Mouse (Mus musculus) kidney, postnatal 4 days (tissue): ENCODE data around the gene 1700024P04Rik.
"Not testable (repeated sequence)": the region's sequence is repeated elsewhere in the genome, so short reads cannot be mapped to it uniquely, and the experiment has no call there.

Experiments
- DNase-seq, 2 experiments: peaks; one replicate each; pipeline ENCODE4 v3.0.0; 2021; ENCODE audit warnings: mixed read lengths in 2 of 2

1700024P04Rik gene

GRCm38 (mm10) chr13:98984465-98984864 lies at the start of gene 1700024P04Rik:
1700024P04Rik (minus strand) TSS chr13:98984565.
- DNase-seq: no peak

- DNase-seq: no peak
Measured at GRCm38 (mm10) chr13:99031223-99032216, 47.2 kb upstream of the 1700024P04Rik start.

GRCm38 (mm10) chr13:99030579-99031200 lies 46.3 kb upstream of the 1700024P04Rik start:
- DNase-seq: no peak

- DNase-seq: peak in 1 of 2 experiments; percentile 41
Measured at GRCm38 (mm10) chr13:99025268-99025667, 40.9 kb upstream of the 1700024P04Rik start.

GRCm38 (mm10) chr13:99022036-99022435 lies 37.7 kb upstream of the 1700024P04Rik start:
- no peak for DNase-seq

- DNase-seq: no peak
Measured at GRCm38 (mm10) chr13:99021181-99021580, 36.8 kb upstream of the 1700024P04Rik start.

- no peak for DNase-seq
Measured at GRCm38 (mm10) chr13:99019831-99020669, 35.7 kb upstream of the 1700024P04Rik start.

- peak; percentile 32 to 51 for DNase-seq
Measured at GRCm38 (mm10) chr13:99018526-99019201, 34.3 kb upstream of the 1700024P04Rik start.

GRCm38 (mm10) chr13:99016696-99017095 lies 32.3 kb upstream of the 1700024P04Rik start:
- DNase-seq: no peak

GRCm38 (mm10) chr13:99012891-99013290 lies 28.5 kb upstream of the 1700024P04Rik start:
- peak; percentile 11 to 29 for DNase-seq

GRCm38 (mm10) chr13:99008013-99008412 lies 23.6 kb upstream of the 1700024P04Rik start:
- no peak for DNase-seq

GRCm38 (mm10) chr13:99006389-99007099 lies 22.2 kb upstream of the 1700024P04Rik start:
- no peak for DNase-seq

- DNase-seq: not testable (repeated sequence)
Measured at GRCm38 (mm10) chr13:99001652-99002051, 17.3 kb upstream of the 1700024P04Rik start.

GRCm38 (mm10) chr13:98997025-98997424 lies 12.7 kb upstream of the 1700024P04Rik start:
- DNase-seq: no peak

GRCm38 (mm10) chr13:98977070-98977785 lies 7.1 kb downstream of the 1700024P04Rik start:
- DNase-seq: no peak

GRCm38 (mm10) chr13:98976022-98976421 lies 8.3 kb downstream of the 1700024P04Rik start:
- DNase-seq: not testable (repeated sequence)

- no peak for DNase-seq
Measured at GRCm38 (mm10) chr13:98972090-98972489, 12.3 kb downstream of the 1700024P04Rik start.

GRCm38 (mm10) chr13:98971641-98972040 lies 12.7 kb downstream of the 1700024P04Rik start:
- peak in 1 of 2 experiments; percentile 9 for DNase-seq

GRCm38 (mm10) chr13:98968517-98968916 lies 15.8 kb downstream of the 1700024P04Rik start:
- no peak for DNase-seq

GRCm38 (mm10) chr13:98967942-98968341 lies 16.4 kb downstream of the 1700024P04Rik start:
- DNase-seq: no peak

- DNase-seq: no peak
Measured at GRCm38 (mm10) chr13:98966583-98966982, 17.8 kb downstream of the 1700024P04Rik start.
